Comparison of ENCODE assay signal across 12 mouse cellular contexts in the genomic region with DNA sequence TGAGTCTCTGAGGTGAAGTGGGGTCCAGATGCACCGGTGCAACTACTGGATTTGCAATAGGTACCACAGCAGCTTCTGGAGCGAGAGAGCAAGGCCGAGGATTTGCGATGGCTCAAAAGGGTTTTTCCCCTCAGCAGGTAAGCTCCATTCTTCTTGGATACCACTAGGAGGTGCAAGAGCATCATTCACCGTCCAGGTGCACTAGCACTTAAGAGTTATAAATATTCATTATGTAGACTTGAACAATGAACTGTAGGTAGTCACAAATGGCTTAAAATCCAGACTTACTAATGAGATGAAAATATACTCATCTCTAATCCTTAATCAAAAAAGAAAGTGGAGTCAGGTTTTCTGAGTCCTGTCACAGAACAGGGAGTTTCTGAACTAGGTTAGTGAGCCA. TPM values are rescaled to one million over a fixed set of nuclear protein-coding genes. Genes with fewer than 3 reads are reported as not detected.
A peak's percentile ranks its signal among the peaks of the same experiment; 100 is the strongest.
DNase-seq lines count a peak whose midpoint lies in the region; ATAC-seq and TF ChIP-seq lines count a peak whose summit lies in the region.
"Had no signal": no experiment of that assay in that cellular context is flagged by ENCODE, and none has a peak within 500 bp of the region (broad histone marks: within the 10 kb centered on the region; RNA-seq: fewer than 3 reads in every experiment).

No protein-coding gene starts in this region.

- no peak for TF ChIP-seq EP300 in CH12.LX (IDR thresholded peaks at IDR 0.05; ENCODE audit: low read length)

- H3K4me2 ChIP-seq in embryonic facial prominence, embryonic 11.5 days (ENCODE audit: low read depth, low read length): no peak overlapping the region
- no peak overlapping the region for H3K4me2 ChIP-seq in kidney, postnatal 0 days (ENCODE audit: low read length)
- H3K4me2 ChIP-seq in kidney, embryonic 14.5 days (replicated peaks; ENCODE audit: low read depth, low read length): no peak overlapping the region
- peak overlapping the region; percentile 45 for H3K4me2 ChIP-seq in CH12.LX (ENCODE audit: insufficient read depth, low read depth, poor library complexity, severe bottlenecking)
- H3K4me2 ChIP-seq: heart, embryonic 13.5 days; liver, embryonic 13.5 days had no signal

- dilution Hi-C loops in CH12.LX (cut with MboI; ENCODE audit: extremely low pct_ligation_motif_present, extremely low pct_unique_long_range_greater_than_20kb, low sequenced_read_pairs): no loop called here

- TF ChIP-seq CTCF in kidney, postnatal 0 days (IDR thresholded peaks at IDR 0.05; ENCODE audit: low read depth): peak; percentile 85
- peak; percentile 71 to 82 for TF ChIP-seq CTCF in CH12.LX (conservative IDR thresholded peaks at IDR 0.05 in 1 of 2, IDR thresholded peaks at IDR 0.05 in 1 of 2; ENCODE audit: low read depth in 2 of 2, low read length in 2 of 2)

- no peak overlapping the region for H3K27ac ChIP-seq in embryonic facial prominence, embryonic 11.5 days (replicated peaks; ENCODE audit: low read depth, low read length)
- no peak overlapping the region for H3K27ac ChIP-seq in embryonic facial prominence, embryonic 10.5 days (replicated peaks)
- no peak overlapping the region for H3K27ac ChIP-seq in kidney, postnatal 0 days
- H3K27ac ChIP-seq in kidney, embryonic 14.5 days (ENCODE audit: low read depth, low read length): no peak overlapping the region
- H3K27ac ChIP-seq in CH12.LX (ENCODE audit: insufficient read depth, low read depth): no peak overlapping the region
- H3K27ac ChIP-seq: heart, embryonic 13.5 days; liver, embryonic 13.5 days had no signal

- in situ Hi-C loops in CH12.LX (cut with MboI; ENCODE audit: low pct_ligation_motif_present, low pct_unique_long_range_greater_than_20kb, low sequenced_read_pairs): loop anchor here (25.0 kb wide), 1 partner anchor 954 kb away; no protein-coding TSS in a partner anchor

- peak; percentile 53 for DNase-seq in embryonic facial prominence, embryonic 11.5 days (ENCODE audit: low spot score)
- no peak for DNase-seq in embryonic facial prominence, embryonic 10.5 days (ENCODE audit: low spot score)
- DNase-seq in kidney, postnatal 0 days (ENCODE audit: low spot score): peak; percentile 65
- peak; percentile 42 for DNase-seq in CH12.LX (ENCODE audit: extremely low read depth)
- peak; percentile 18 for DNase-seq in embryo, embryonic 9.5 days (ENCODE audit: extremely low spot score)
- no peak for DNase-seq in cerebellum, adult 9-10 months
- DNase-seq: liver, embryonic 13.5 days had no signal

- TF ChIP-seq RAD21 in CH12.LX (IDR thresholded peaks at IDR 0.05; ENCODE audit: low read depth, low read length): peak; percentile 85

- H3K79me2 ChIP-seq in CH12.LX (replicated peaks; ENCODE audit: control insufficient read depth, extremely low read depth, insufficient read depth, poor library complexity, severe bottlenecking): no peaks in the 10 kb centered on the region

- ATAC-seq in embryonic facial prominence, embryonic 11.5 days (replicated peaks; ENCODE audit: insufficient number of reproducible peaks, low FRiP score, low TSS enrichment, low read depth): no peak
- no peak for ATAC-seq in kidney, postnatal 0 days (replicated peaks; ENCODE audit: low FRiP score, low read depth)
- no peak for ATAC-seq in kidney, embryonic 14.5 days (ENCODE audit: low FRiP score, low TSS enrichment)
- ATAC-seq in megakaryocyte progenitor cell, adult 5-6 weeks (replicated peaks; ENCODE audit: poor library complexity): no peak

- H3K4me3 ChIP-seq in embryonic facial prominence, embryonic 11.5 days (ENCODE audit: low read depth, low read length): no peak overlapping the region
- no peak overlapping the region for H3K4me3 ChIP-seq in embryonic facial prominence, embryonic 10.5 days
- H3K4me3 ChIP-seq in kidney, postnatal 0 days (replicated peaks; ENCODE audit: low read depth, low read length): no peak overlapping the region
- H3K4me3 ChIP-seq in kidney, embryonic 14.5 days (ENCODE audit: low read length): no peak overlapping the region
- H3K4me3 ChIP-seq in CH12.LX (replicated peaks in 1 of 3; ENCODE audit: low read depth in 2 of 3, low read length in 2 of 3, poor library complexity in 1 of 3): no peak overlapping the region
- H3K4me3 ChIP-seq: heart, embryonic 13.5 days; liver, embryonic 13.5 days had no signal

- H3K9ac ChIP-seq in embryonic facial prominence, embryonic 11.5 days (replicated peaks; ENCODE audit: low read length): no peak overlapping the region
- H3K9ac ChIP-seq in kidney, postnatal 0 days (ENCODE audit: low read depth, low read length): no peak overlapping the region
- H3K9ac ChIP-seq in kidney, embryonic 14.5 days (ENCODE audit: low read depth, low read length): no peak overlapping the region
- H3K9ac ChIP-seq in CH12.LX (ENCODE audit: insufficient read depth, low read depth): no peak overlapping the region
- H3K9ac ChIP-seq: heart, embryonic 13.5 days; liver, embryonic 13.5 days had no signal

- 27% methylated on average over 5 of the region's 5 CpGs for WGBS in embryonic facial prominence, embryonic 11.5 days
- 25% methylated on average over 5 of the region's 5 CpGs for WGBS in embryonic facial prominence, embryonic 10.5 days
- WGBS in kidney, postnatal 0 days: 15% methylated on average over 5 of the region's 5 CpGs
- 22% methylated on average over 5 of the region's 5 CpGs for WGBS in kidney, embryonic 14.5 days

- no peaks in the 10 kb centered on the region for H3K9me3 ChIP-seq in embryonic facial prominence, embryonic 11.5 days (replicated peaks; ENCODE audit: control insufficient read depth, low read length)
- H3K9me3 ChIP-seq in embryonic facial prominence, embryonic 10.5 days: no peaks in the 10 kb centered on the region
- no peaks in the 10 kb centered on the region for H3K9me3 ChIP-seq in kidney, postnatal 0 days (replicated peaks; ENCODE audit: low read length)
- H3K9me3 ChIP-seq in kidney, embryonic 14.5 days (ENCODE audit: control insufficient read depth, low read length): no peaks in the 10 kb centered on the region
- H3K9me3 ChIP-seq in CH12.LX (replicated peaks; ENCODE audit: low read length): no peaks in the 10 kb centered on the region
- H3K9me3 ChIP-seq: heart, embryonic 13.5 days; liver, embryonic 13.5 days had no signal

- TF ChIP-seq POLR2A in CH12.LX (IDR thresholded peaks at IDR 0.05; ENCODE audit: low read depth, low read length): no peak

- no peaks in the 10 kb centered on the region for H3K27me3 ChIP-seq in embryonic facial prominence, embryonic 11.5 days (ENCODE audit: control insufficient read depth, insufficient read depth, low read length)
- H3K27me3 ChIP-seq in embryonic facial prominence, embryonic 10.5 days (replicated peaks; ENCODE audit: low read depth, poor library complexity, severe bottlenecking): no peaks in the 10 kb centered on the region
- H3K27me3 ChIP-seq in kidney, postnatal 0 days (ENCODE audit: insufficient read depth, low read length): no peaks in the 10 kb centered on the region
- H3K27me3 ChIP-seq in kidney, embryonic 14.5 days (ENCODE audit: control insufficient read depth, insufficient read depth, low read length): no peaks in the 10 kb centered on the region
- H3K27me3 ChIP-seq in CH12.LX (replicated peaks): no peaks in the 10 kb centered on the region
- H3K27me3 ChIP-seq: liver, embryonic 13.5 days had no signal

- H3K4me1 ChIP-seq in embryonic facial prominence, embryonic 11.5 days (ENCODE audit: control insufficient read depth, insufficient read depth, low read length): no peaks in the 10 kb centered on the region
- H3K4me1 ChIP-seq in embryonic facial prominence, embryonic 10.5 days: no peaks in the 10 kb centered on the region
- no peaks in the 10 kb centered on the region for H3K4me1 ChIP-seq in kidney, postnatal 0 days (replicated peaks; ENCODE audit: insufficient read depth, low read length)
- no peaks in the 10 kb centered on the region for H3K4me1 ChIP-seq in kidney, embryonic 14.5 days (ENCODE audit: control insufficient read depth, insufficient read depth, low read length)
- peaks cover 6% of the 10 kb centered on the region in 2 experiments; a peak in 2 of 4 replicates for H3K4me1 ChIP-seq in CH12.LX (ENCODE audit: control insufficient read depth in 1 of 2, insufficient read depth in 2 of 2)
- H3K4me1 ChIP-seq: heart, embryonic 13.5 days; liver, embryonic 13.5 days had no signal

- H3K36me3 ChIP-seq in embryonic facial prominence, embryonic 11.5 days (replicated peaks; ENCODE audit: control insufficient read depth, insufficient read depth, low read depth, low read length): no peaks in the 10 kb centered on the region
- H3K36me3 ChIP-seq in embryonic facial prominence, embryonic 10.5 days (replicated peaks): no peaks in the 10 kb centered on the region
- no peaks in the 10 kb centered on the region for H3K36me3 ChIP-seq in kidney, postnatal 0 days (ENCODE audit: insufficient read depth, low read length)
- H3K36me3 ChIP-seq in kidney, embryonic 14.5 days (ENCODE audit: control insufficient read depth, insufficient read depth, low read length): no peaks in the 10 kb centered on the region
- H3K36me3 ChIP-seq in CH12.LX (replicated peaks in 1 of 2; ENCODE audit: control insufficient read depth in 1 of 2, insufficient read depth in 1 of 2, low read length in 1 of 2): no peaks in the 10 kb centered on the region
- H3K36me3 ChIP-seq: heart, embryonic 13.5 days; liver, embryonic 13.5 days had no signal

RNA-seq across cellular contexts. Expression of a gene that starts 8.2 kb away (rescaled TPM):
- polyA plus RNA-seq in embryonic facial prominence, embryonic 11.5 days (2014; fragmentation: Nextera tagmentation; extraction: Ambion mirVana): 0.46 and 1.6 TPM in 2 replicates
- 0.06 and 0.39 TPM in 2 replicates for polyA plus RNA-seq in embryonic facial prominence, embryonic 10.5 days (2016; fragmentation: Nextera tagmentation; extraction: Ambion mirVana)
- polyA plus RNA-seq in kidney, postnatal 0 days (2015; fragmentation: Nextera tagmentation; extraction: Ambion mirVana): 0.04 TPM in 2 replicates
- not detected in 2 replicates for polyA plus RNA-seq in kidney, embryonic 14.5 days (2014; fragmentation: Nextera tagmentation; extraction: Ambion mirVana)
- total RNA-seq in CH12.LX (2012; rRNA removed) (not detected in 2 replicates), CH12.LX (2014; rRNA removed) (not detected in 2 replicates)
- not detected in 2 replicates for polyA plus RNA-seq in CH12.LX (2012; ENCODE audit: insufficient read length, low read depth)
- not detected in 2 replicates for total RNA-seq in megakaryocyte progenitor cell, adult 5-6 weeks (2015)
- total RNA-seq in megakaryocyte progenitor cell, adult 5-6 weeks (2017): not detected in 2 replicates
- total RNA-seq: adrenal gland, postnatal 4 days had no signal
- polyA plus RNA-seq: heart, embryonic 13.5 days; liver, embryonic 13.5 days had no signal

RNA-seq across cellular contexts. Expression of a gene that starts 27.2 kb away (rescaled TPM):
- 15.5 and 18.2 TPM in 2 replicates for polyA plus RNA-seq in embryonic facial prominence, embryonic 11.5 days (2014; fragmentation: Nextera tagmentation; extraction: Ambion mirVana)
- 14.3 and 14.7 TPM in 2 replicates for polyA plus RNA-seq in embryonic facial prominence, embryonic 10.5 days (2016; fragmentation: Nextera tagmentation; extraction: Ambion mirVana)
- polyA plus RNA-seq in kidney, postnatal 0 days (2015; fragmentation: Nextera tagmentation; extraction: Ambion mirVana): 47.4 and 54.5 TPM in 2 replicates
- polyA plus RNA-seq in kidney, embryonic 14.5 days (2014; fragmentation: Nextera tagmentation; extraction: Ambion mirVana): 22.1 and 26.0 TPM in 2 replicates
- total RNA-seq in CH12.LX (2012; rRNA removed): 14.1 and 15.7 TPM in 2 replicates
- total RNA-seq in CH12.LX (2014; rRNA removed): 34.0 and 43.0 TPM in 2 replicates
- polyA plus RNA-seq in CH12.LX (2012; ENCODE audit: insufficient read length, low read depth): 25.9 and 29.6 TPM in 2 replicates
- 2.6 and 2.8 TPM in 2 replicates for total RNA-seq in megakaryocyte progenitor cell, adult 5-6 weeks (2015)
- total RNA-seq in megakaryocyte progenitor cell, adult 5-6 weeks (2017): 2.0 and 3.3 TPM in 2 replicates

RNA-seq across cellular contexts. Expression of a gene that starts 29.0 kb away (rescaled TPM):
- polyA plus RNA-seq in embryonic facial prominence, embryonic 11.5 days (2014; fragmentation: Nextera tagmentation; extraction: Ambion mirVana): 1.3 and 1.7 TPM in 2 replicates
- 0.67 and 0.80 TPM in 2 replicates for polyA plus RNA-seq in embryonic facial prominence, embryonic 10.5 days (2016; fragmentation: Nextera tagmentation; extraction: Ambion mirVana)
- 0.13 and 0.15 TPM in 2 replicates for polyA plus RNA-seq in kidney, postnatal 0 days (2015; fragmentation: Nextera tagmentation; extraction: Ambion mirVana)
- 0.24 and 0.65 TPM in 2 replicates for polyA plus RNA-seq in kidney, embryonic 14.5 days (2014; fragmentation: Nextera tagmentation; extraction: Ambion mirVana)
- total RNA-seq in CH12.LX (2012; rRNA removed) (not detected in 2 replicates), CH12.LX (2014; rRNA removed) (not detected in 2 replicates)
- polyA plus RNA-seq in CH12.LX (2012; ENCODE audit: insufficient read length, low read depth): not detected in 2 replicates
- total RNA-seq in megakaryocyte progenitor cell, adult 5-6 weeks (2015): not detected in 2 replicates
- total RNA-seq in megakaryocyte progenitor cell, adult 5-6 weeks (2017): not detected in 2 replicates
- polyA plus RNA-seq: liver, embryonic 13.5 days; testis, adult 2 months had no signal

RNA-seq across cellular contexts. Expression of a gene that starts 55.8 kb away (rescaled TPM):
- 1.7 and 2.0 TPM in 2 replicates for polyA plus RNA-seq in embryonic facial prominence, embryonic 11.5 days (2014; fragmentation: Nextera tagmentation; extraction: Ambion mirVana)
- 1.8 TPM in 2 replicates for polyA plus RNA-seq in embryonic facial prominence, embryonic 10.5 days (2016; fragmentation: Nextera tagmentation; extraction: Ambion mirVana)
- 1.6 and 2.1 TPM in 2 replicates for polyA plus RNA-seq in kidney, postnatal 0 days (2015; fragmentation: Nextera tagmentation; extraction: Ambion mirVana)
- 5.0 and 5.1 TPM in 2 replicates for polyA plus RNA-seq in kidney, embryonic 14.5 days (2014; fragmentation: Nextera tagmentation; extraction: Ambion mirVana)
- total RNA-seq in CH12.LX (2012; rRNA removed) (0.04 TPM in 1 of 2 replicates, not detected in the other), CH12.LX (2014; rRNA removed) (0.04 and 0.12 TPM in 2 replicates)
- 0.03 TPM in 2 replicates for polyA plus RNA-seq in CH12.LX (2012; ENCODE audit: insufficient read length, low read depth)
- total RNA-seq in megakaryocyte progenitor cell, adult 5-6 weeks (2015): 0.02 and 0.05 TPM in 2 replicates
- total RNA-seq in megakaryocyte progenitor cell, adult 5-6 weeks (2017): 0.41 TPM in 1 of 2 replicates, not detected in the other

RNA-seq across cellular contexts. Expression of a gene that starts 56.6 kb away (rescaled TPM):
- 1.2 and 4.0 TPM in 2 replicates for polyA plus RNA-seq in embryonic facial prominence, embryonic 11.5 days (2014; fragmentation: Nextera tagmentation; extraction: Ambion mirVana)
- polyA plus RNA-seq in embryonic facial prominence, embryonic 10.5 days (2016; fragmentation: Nextera tagmentation; extraction: Ambion mirVana): 0.26 and 0.27 TPM in 2 replicates
- polyA plus RNA-seq in kidney, postnatal 0 days (2015; fragmentation: Nextera tagmentation; extraction: Ambion mirVana): 20.1 and 24.0 TPM in 2 replicates
- polyA plus RNA-seq in kidney, embryonic 14.5 days (2014; fragmentation: Nextera tagmentation; extraction: Ambion mirVana): 6.0 and 8.1 TPM in 2 replicates
- total RNA-seq in CH12.LX (2012; rRNA removed) (not detected in 2 replicates), CH12.LX (2014; rRNA removed) (not detected in 2 replicates)
- 0.10 TPM in 1 of 2 replicates, not detected in the other for polyA plus RNA-seq in CH12.LX (2012; ENCODE audit: insufficient read length, low read depth)
- total RNA-seq in megakaryocyte progenitor cell, adult 5-6 weeks (2015): not detected in 2 replicates
- total RNA-seq in megakaryocyte progenitor cell, adult 5-6 weeks (2017): not detected in 2 replicates

Comparison
In these comparisons a context has a peak if more than half of its experiments do, and no peak if none do; other contexts are left out.
1. DNase-seq: peak in embryonic facial prominence, embryonic 11.5 days (single experiment), kidney, postnatal 0 days (single experiment), CH12.LX (single experiment) and embryo, embryonic 9.5 days (single experiment); none in embryonic facial prominence, embryonic 10.5 days (single experiment) and cerebellum, adult 9-10 months (single experiment).